In genomic region chr10:22993158-22993557, GRCm38 (mm10) we compare ENCODE assay signal across 33 mouse cellular contexts.
"Had no signal": no experiment of that assay in that cellular context is flagged by ENCODE, and none has a peak within 500 bp of the region (broad histone marks: within the 10 kb centered on the region; RNA-seq: fewer than 3 reads in every experiment).

No protein-coding gene starts in this region.

- ATAC-seq: hindbrain, embryonic 16.5 days; hindbrain, postnatal 0 days; inflammation-experienced regulatory T-cells, adult 6 months; intestine, embryonic 15.5 days; intestine, embryonic 16.5 days; intestine, postnatal 0 days had no signal

- H3K36me3 ChIP-seq: heart, embryonic 10.5 days; heart, embryonic 12.5 days; heart, embryonic 13.5 days; heart, embryonic 15.5 days; hindbrain, embryonic 10.5 days; hindbrain, embryonic 12.5 days; hindbrain, embryonic 13.5 days; hindbrain, embryonic 15.5 days; intestine, embryonic 15.5 days had no signal

- DNase-seq: heart, adult 2 months; heart, postnatal 10 days; heart, postnatal 14 days; heart, postnatal 36 days; heart, postnatal 4 days; kidney, adult 11 months; kidney, adult 18-20 months; kidney, adult 2 months; kidney, adult 8-10 months; kidney, adult 9 months; kidney, postnatal 14 days; kidney, postnatal 25 days; kidney, postnatal 36 days; layer of hippocampus, adult 9-11 months; layer of hippocampus, postnatal 36 days had no signal

- H3K9ac ChIP-seq: heart, embryonic 12.5 days; heart, embryonic 13.5 days; heart, embryonic 15.5 days; hindbrain, embryonic 12.5 days; hindbrain, embryonic 13.5 days; hindbrain, embryonic 14.5 days; hindbrain, embryonic 15.5 days; intestine, embryonic 15.5 days had no signal

- H3K27ac ChIP-seq: heart, adult 2 months; heart, embryonic 10.5 days; heart, embryonic 13.5 days; heart, embryonic 15.5 days; hindbrain, embryonic 10.5 days; hindbrain, embryonic 12.5 days; hindbrain, embryonic 13.5 days; hindbrain, embryonic 14.5 days; hindbrain, embryonic 15.5 days; hindbrain, postnatal 0 days; intestine, embryonic 15.5 days; layer of hippocampus, adult 2 months; left cerebral cortex, adult 2 months had no signal

- H3K4me1 ChIP-seq: heart, embryonic 10.5 days; heart, embryonic 12.5 days; heart, embryonic 15.5 days; hindbrain, embryonic 10.5 days; hindbrain, embryonic 12.5 days; hindbrain, embryonic 13.5 days; hindbrain, embryonic 15.5 days; intestine, embryonic 15.5 days had no signal

- H3K9me3 ChIP-seq: heart, embryonic 10.5 days; heart, embryonic 13.5 days; heart, embryonic 15.5 days; hindbrain, embryonic 12.5 days; hindbrain, embryonic 13.5 days; hindbrain, embryonic 15.5 days; intestine, embryonic 15.5 days had no signal

- H3K27me3 ChIP-seq: heart, embryonic 12.5 days; heart, embryonic 13.5 days; heart, embryonic 15.5 days; hindbrain, embryonic 12.5 days; hindbrain, embryonic 13.5 days; hindbrain, embryonic 15.5 days; intestine, embryonic 15.5 days had no signal

- H3K4me2 ChIP-seq: heart, embryonic 11.5 days; heart, embryonic 12.5 days; heart, embryonic 13.5 days; heart, embryonic 15.5 days; hindbrain, embryonic 12.5 days; hindbrain, embryonic 13.5 days; hindbrain, embryonic 14.5 days; hindbrain, embryonic 15.5 days; intestine, embryonic 15.5 days had no signal

- H3K4me3 ChIP-seq: heart, adult 2 months; heart, embryonic 10.5 days; heart, embryonic 12.5 days; heart, embryonic 13.5 days; heart, embryonic 15.5 days; hindbrain, embryonic 10.5 days; hindbrain, embryonic 12.5 days; hindbrain, embryonic 13.5 days; hindbrain, embryonic 15.5 days; intestine, embryonic 15.5 days; layer of hippocampus, adult 2 months; left cerebral cortex, adult 2 months had no signal
